Mouse (Mus musculus) bone marrow macrophage, adult 2 months (primary cell): Measurements from ENCODE around the gene Kcnh2.

Experiments used
- CTCF ChIP-seq: IDR thresholded peaks from 2 replicates; pipeline ENCODE4 v1.5.1; 2012; ENCODE audit warnings: low read depth, mild to moderate bottlenecking, low read length, moderate library complexity
- POLR2A ChIP-seq: IDR thresholded peaks from 2 replicates; pipeline ENCODE4 v1.6.1; 2012; ENCODE audit warnings: mild to moderate bottlenecking, low read depth, low read length, borderline replicate concordance

GRCm38 (mm10) chr5:24356764-24357163 lies 5.4 kb upstream of the Kcnh2 start:
- TF ChIP-seq CTCF, result no peak
- no peak for TF ChIP-seq POLR2A
